Mouse (Mus musculus) hindbrain, embryonic 16.5 days (tissue): ENCODE measurements at regions not wholly inside any gene's neighbourhood (a gene's known extent, or its start where the extent isn't known, plus 50 kb on each side); places are given as distances from the start of the nearest gene placed in this dataset.
"Not testable (repeated sequence)": the region's sequence is repeated elsewhere in the genome, so short reads cannot be mapped to it uniquely, and the experiment has no call there.

Source experiments
- ATAC-seq: fragments of 200-750 bp; cut with Nextera tagmentation; 2 replicates; pipeline ENCODE4 v1.8.0; 2017; ENCODE audit warnings: moderate TSS enrichment, moderate library complexity
- H3K27ac ChIP-seq: fragments of 300-500 bp; sonication (generic); 2 replicates; pipeline ENCODE4 v1.5.1; 2014; ENCODE audit warnings: low read depth, mild to moderate bottlenecking, control low read depth, low read length, moderate library complexity
- H3K27me3 ChIP-seq: fragments of 300-500 bp; sonication (generic); replicated peaks from 2 replicates; pipeline ENCODE4 v1.6.1; 2014; ENCODE audit warnings: low read length; ENCODE audit not compliant: control insufficient read depth, insufficient read depth
- H3K36me3 ChIP-seq: fragments of 300-500 bp; sonication (generic); 2 replicates; pipeline ENCODE4 v1.6.1; 2014; ENCODE audit warnings: mild to moderate bottlenecking, low read length, moderate library complexity, mixed read lengths; ENCODE audit not compliant: control insufficient read depth, insufficient read depth
- H3K4me1 ChIP-seq: fragments of 300-500 bp; sonication (generic); 2 replicates; pipeline ENCODE4 v1.6.1; 2014; ENCODE audit warnings: low read depth, low read length; ENCODE audit not compliant: control insufficient read depth, insufficient read depth
- H3K4me2 ChIP-seq: fragments of 300-500 bp; sonication (generic); 2 replicates; pipeline ENCODE4 v1.6.1; 2014; ENCODE audit warnings: mild to moderate bottlenecking, low read length, control low read depth, moderate library complexity
- H3K4me3 ChIP-seq: fragments of 300-500 bp; sonication (generic); 2 replicates; pipeline ENCODE4 v1.5.1; 2014; ENCODE audit warnings: mild to moderate bottlenecking, low read length, control low read depth, moderate library complexity
- H3K9ac ChIP-seq: fragments of 300-500 bp; sonication (generic); 2 replicates; pipeline ENCODE4 v1.6.1; 2014; ENCODE audit warnings: low read depth, mild to moderate bottlenecking, control low read depth, low read length, moderate library complexity
- H3K9me3 ChIP-seq: fragments of 300-500 bp; sonication (generic); 2 replicates; pipeline ENCODE4 v1.6.1; 2014; ENCODE audit warnings: mild to moderate bottlenecking, low read length, moderate library complexity; ENCODE audit not compliant: control insufficient read depth
- WGBS: fragments of 180-500 bp; shearing (Covaris S2); extraction: QIAGEN DNeasy Blood & Tissue Kit; methylation state at CpG from one replicate; pipeline ENCODE4 v1.1.7; 2014; 5-methylcytosine and 5-hydroxymethylcytosine counted together

GRCm38 (mm10) chr12:113413996-113414395, 75.3 kb upstream of the Adam6b start:
- ATAC-seq: no peak
- Histone ChIP-seq H3K27me3 (no peaks in the 10 kb centered on the region), H3K27ac (no peak overlapping the region), H3K9me3 (0 out of 2 replicates have a peak, but pooled peaks cover 2% of the 10 kb centered on the region), H3K9ac (no peak overlapping the region), H3K4me1 (no peaks in the 10 kb centered on the region), H3K4me2 (no peak overlapping the region), H3K4me3 (no peak overlapping the region), H3K36me3 (no peaks in the 10 kb centered on the region)
- 55% methylated on average over 1 of the region's 1 CpGs for WGBS

- ATAC-seq: no peak
- no peaks in the 10 kb centered on the region for H3K36me3 ChIP-seq
- H3K4me2 ChIP-seq: no peak overlapping the region
- 70% methylated on average over 1 of the region's 1 CpGs for WGBS
- H3K4me1 ChIP-seq: no peaks in the 10 kb centered on the region
- H3K27ac ChIP-seq: no peak overlapping the region
- no peak overlapping the region for H3K9ac ChIP-seq
- H3K27me3 ChIP-seq: no peaks in the 10 kb centered on the region
- H3K9me3 ChIP-seq: 0 out of 2 replicates have a peak, but pooled peaks cover 3% of the 10 kb centered on the region
- H3K4me3 ChIP-seq: no peak overlapping the region
Measured at GRCm38 (mm10) chr12:113417521-113417920, 71.8 kb upstream of the Adam6b start.

DNA sequence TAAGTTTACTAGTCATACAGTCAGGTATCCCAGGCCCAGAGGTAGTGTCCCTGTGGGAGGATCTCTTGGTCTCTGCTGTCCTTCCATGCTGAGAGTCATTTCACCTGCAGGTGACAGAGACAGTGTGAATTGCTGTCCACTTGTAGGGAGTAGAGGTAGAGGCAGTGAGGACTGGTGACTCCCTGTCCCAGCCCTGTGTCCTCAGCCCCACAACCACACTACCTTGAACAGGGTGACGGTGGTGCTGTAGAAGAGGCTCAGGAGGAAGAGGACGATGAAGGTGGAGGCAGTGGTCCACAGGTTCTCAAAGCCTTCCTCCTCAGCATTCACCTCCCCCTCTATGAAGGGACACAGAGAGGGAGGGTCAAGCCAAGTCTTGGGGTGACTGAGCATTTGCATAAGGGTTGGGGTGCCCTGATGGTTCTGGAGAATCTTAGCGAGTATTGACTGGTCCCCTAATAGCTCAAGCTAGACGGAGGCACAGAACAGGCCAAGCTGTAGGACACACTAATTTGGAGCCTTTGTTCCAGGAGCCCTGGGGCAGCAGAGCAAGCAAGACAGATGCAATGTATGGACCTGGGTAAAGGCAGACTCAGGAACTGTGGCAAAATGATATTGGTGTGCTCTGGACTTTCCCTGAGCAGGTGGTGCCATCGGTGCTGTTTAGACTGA, 70.4 kb upstream of the Adam6b start:
- Histone ChIP-seq H3K36me3 (no peaks in the 10 kb centered on the region), H3K27me3 (no peaks in the 10 kb centered on the region), H3K4me3 (no peak overlapping the region), H3K27ac (no peak overlapping the region), H3K4me1 (no peaks in the 10 kb centered on the region), H3K9ac (no peak overlapping the region), H3K9me3 (0 out of 2 replicates have a peak, but pooled peaks cover 3% of the 10 kb centered on the region), H3K4me2 (no peak overlapping the region)
- no peak for ATAC-seq
- WGBS: 79% methylated on average over 5 of the region's 5 CpGs

- no peak overlapping the region for H3K4me3 ChIP-seq
- ATAC-seq: no peak
- no peaks in the 10 kb centered on the region for H3K36me3 ChIP-seq
Measured at GRCm38 (mm10) chr12:113420721-113421305, 68.5 kb upstream of the Adam6b start.

DNA sequence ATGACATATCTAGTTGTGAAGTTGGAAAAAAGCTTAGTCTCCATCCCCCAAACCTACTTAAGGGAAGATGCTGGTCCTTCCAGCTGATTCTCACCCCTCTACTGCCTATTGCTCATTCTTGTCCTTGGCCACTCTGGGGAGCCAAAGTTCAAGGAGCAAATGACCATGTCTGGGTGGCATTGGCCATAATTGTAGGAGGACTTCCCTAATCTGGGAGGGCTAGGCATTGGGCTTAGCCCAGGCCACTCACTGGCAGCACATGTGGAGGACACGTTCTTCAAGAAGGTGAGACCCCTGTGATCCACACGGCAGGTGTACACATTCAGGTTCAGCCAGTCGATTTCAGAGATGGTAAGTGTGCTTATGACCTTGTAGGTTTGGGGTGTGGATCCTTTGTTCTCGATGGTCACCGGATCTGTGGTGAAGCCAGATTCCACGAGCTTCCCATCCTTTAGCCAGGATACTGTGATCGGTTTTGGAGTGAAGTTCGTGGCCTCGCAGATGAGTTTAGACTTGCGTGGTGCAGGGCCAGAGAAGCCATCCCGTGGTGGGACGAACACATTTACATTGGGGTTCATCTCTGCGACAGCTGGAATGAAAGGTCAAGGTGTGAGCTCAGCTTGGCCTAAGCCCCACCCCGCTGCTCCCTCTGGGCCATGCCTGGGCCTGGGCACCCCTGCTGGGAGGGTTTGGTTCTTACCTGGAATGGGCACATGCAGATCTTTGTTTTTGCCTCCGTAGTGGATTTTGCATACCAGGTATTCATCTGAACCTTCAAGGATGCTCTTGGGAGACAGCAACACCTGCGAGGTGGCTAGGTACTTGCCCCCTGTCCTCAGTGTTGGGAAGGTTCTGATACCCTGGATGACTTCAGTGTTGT, 67.4 kb upstream of the Adam6b start:
- 88% methylated on average over 16 of the region's 16 CpGs for WGBS
- H3K4me1 ChIP-seq: no peaks in the 10 kb centered on the region
- ATAC-seq: no peak
- no peaks in the 10 kb centered on the region for H3K27me3 ChIP-seq
- H3K4me3 ChIP-seq: no peak overlapping the region
- H3K4me2 ChIP-seq: no peak overlapping the region
- H3K36me3 ChIP-seq: no peaks in the 10 kb centered on the region
- no peak overlapping the region for H3K27ac ChIP-seq
- no peak overlapping the region for H3K9ac ChIP-seq
- H3K9me3 ChIP-seq: 0 out of 2 replicates have a peak, but pooled peaks cover 3% of the 10 kb centered on the region

More at GRCm38 (mm10) chr12:113420721-113421305, 68.5 kb upstream of the Adam6b start:
- Histone ChIP-seq H3K27me3 (no peaks in the 10 kb centered on the region), H3K27ac (no peak overlapping the region), H3K4me1 (no peaks in the 10 kb centered on the region), H3K9me3 (0 out of 2 replicates have a peak, but pooled peaks cover 3% of the 10 kb centered on the region), H3K9ac (no peak overlapping the region), H3K4me2 (no peak overlapping the region)
- 82% methylated on average over 9 of the region's 9 CpGs for WGBS

GRCm38 (mm10) chr12:113422736-113423254, 66.5 kb upstream of the Adam6b start:
- Histone ChIP-seq H3K27ac (no peak overlapping the region), H3K4me1 (no peaks in the 10 kb centered on the region), H3K4me2 (no peak overlapping the region), H3K9ac (no peak overlapping the region), H3K4me3 (no peak overlapping the region), H3K36me3 (no peaks in the 10 kb centered on the region), H3K9me3 (0 out of 2 replicates have a peak, but pooled peaks cover 3% of the 10 kb centered on the region), H3K27me3 (no peaks in the 10 kb centered on the region)
- no peak for ATAC-seq
- WGBS: 88% methylated on average over 5 of the region's 5 CpGs

GRCm38 (mm10) chr12:113423736-113424597, 65.3 kb upstream of the Adam6b start:
- ATAC-seq: no peak
- 91% methylated on average over 6 of the region's 6 CpGs for WGBS

DNA sequence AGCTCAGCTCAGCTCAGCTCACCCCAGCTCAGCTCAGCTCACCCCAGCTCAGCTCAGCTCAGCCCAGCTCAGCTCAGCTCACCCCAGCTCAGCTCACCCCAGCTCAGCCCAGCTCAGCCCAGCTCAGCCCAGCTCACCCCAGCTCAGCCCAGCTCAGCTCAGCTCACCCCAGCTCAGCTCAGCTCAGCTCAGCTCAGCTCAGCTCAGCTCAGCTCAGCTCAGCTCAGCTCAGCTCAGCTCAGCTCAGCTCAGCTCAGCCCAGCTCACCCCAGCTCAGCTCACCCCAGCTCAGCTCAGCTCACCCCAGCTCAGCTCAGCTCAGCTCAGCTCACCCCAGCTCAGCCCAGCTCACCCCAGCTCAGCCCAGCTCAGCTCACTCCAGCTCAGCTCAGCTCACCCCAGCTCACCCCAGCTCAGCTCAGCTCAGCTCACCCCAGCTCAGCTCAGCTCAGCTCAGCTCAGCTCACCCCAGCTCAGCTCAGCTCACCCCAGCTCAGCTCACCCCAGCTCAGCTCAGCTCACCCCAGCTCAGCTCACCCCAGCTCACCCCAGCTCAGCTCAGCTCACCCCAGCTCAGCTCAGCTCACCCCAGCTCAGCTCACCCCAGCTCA, 64.6 kb upstream of the Adam6b start:
- H3K27ac ChIP-seq, H3K9me3 ChIP-seq, H3K36me3 ChIP-seq, H3K9ac ChIP-seq, H3K27me3 ChIP-seq, H3K4me3 ChIP-seq, H3K4me1 ChIP-seq, ATAC-seq, H3K4me2 ChIP-seq: not testable (repeated sequence)

More at GRCm38 (mm10) chr12:113423736-113424597, 65.3 kb upstream of the Adam6b start:
- H3K4me1 ChIP-seq: no peaks in the 10 kb centered on the region
- no peak overlapping the region for H3K27ac ChIP-seq
- H3K36me3 ChIP-seq: no peaks in the 10 kb centered on the region
- H3K9me3 ChIP-seq: 0 out of 2 replicates have a peak, but pooled peaks cover 1% of the 10 kb centered on the region
- no peaks in the 10 kb centered on the region for H3K27me3 ChIP-seq
- no peak overlapping the region for H3K4me2 ChIP-seq
- no peak overlapping the region for H3K4me3 ChIP-seq
- no peak overlapping the region for H3K9ac ChIP-seq
